Mouse (Mus musculus): Measurements from ENCODE around the gene Xpnpep1. TPM values are rescaled to one million over a fixed set of nuclear protein-coding genes. Genes with fewer than 3 reads are reported as not detected.

The Xpnpep1 gene
- total RNA-seq (2023), result 44.9 TPM

DNA sequence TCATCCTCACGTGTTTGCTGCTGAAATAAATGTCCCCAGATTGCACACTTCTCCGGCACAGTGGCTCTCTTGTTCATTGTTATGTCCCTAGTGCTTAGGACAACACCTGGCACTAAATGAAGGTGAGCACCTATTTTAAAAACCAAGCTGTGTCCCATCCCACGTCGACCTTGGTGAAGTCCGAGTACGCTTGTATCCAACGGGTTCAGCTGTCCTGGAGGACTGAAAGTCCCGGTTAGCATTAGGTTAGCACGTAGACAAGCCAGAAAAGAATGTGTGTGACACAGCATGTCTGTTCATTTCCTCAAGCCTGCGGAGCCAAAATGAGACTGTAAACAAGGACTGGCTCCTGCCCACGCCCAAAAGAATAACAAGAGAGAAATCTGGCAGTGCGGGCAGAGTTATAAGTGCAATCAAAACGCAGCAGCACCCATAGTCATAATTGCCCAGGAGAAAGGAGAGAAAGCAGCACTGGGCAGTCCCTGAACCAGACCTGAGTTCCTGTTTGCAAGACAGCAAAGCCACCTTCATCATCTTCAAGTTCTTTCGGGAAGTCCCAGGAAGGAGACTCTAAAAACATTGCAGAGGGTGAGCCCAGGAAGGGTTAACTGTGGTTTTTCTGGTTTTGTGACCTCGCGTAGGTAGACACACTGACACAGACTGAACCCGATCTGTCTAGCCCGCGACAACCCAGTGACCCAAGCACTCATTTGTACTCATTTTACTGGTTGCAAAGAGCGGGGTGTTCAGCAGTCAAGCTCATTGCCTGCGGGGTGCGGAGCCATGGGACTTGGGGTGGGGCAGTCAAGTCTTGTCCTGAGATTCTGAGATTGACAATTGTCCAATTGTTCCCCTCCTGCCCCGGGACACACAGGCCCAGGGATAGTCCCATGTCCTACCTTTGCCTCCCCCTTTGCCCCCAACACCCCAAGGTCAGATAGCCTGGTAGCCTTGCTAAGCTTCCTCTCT lies at the start of gene Xpnpep1:
Xpnpep1 (minus strand) TSS at position 51 of the 969 bp plus-strand sequence.

Other genes starting within 250 kb of the Xpnpep1 start
- gene Add3, start 100.2 kb upstream of the Xpnpep1 start, total RNA-seq (2023), result 286 TPM